Mouse (Mus musculus): Measurements from ENCODE around the gene Lzic.

Gene Lzic

DNA sequence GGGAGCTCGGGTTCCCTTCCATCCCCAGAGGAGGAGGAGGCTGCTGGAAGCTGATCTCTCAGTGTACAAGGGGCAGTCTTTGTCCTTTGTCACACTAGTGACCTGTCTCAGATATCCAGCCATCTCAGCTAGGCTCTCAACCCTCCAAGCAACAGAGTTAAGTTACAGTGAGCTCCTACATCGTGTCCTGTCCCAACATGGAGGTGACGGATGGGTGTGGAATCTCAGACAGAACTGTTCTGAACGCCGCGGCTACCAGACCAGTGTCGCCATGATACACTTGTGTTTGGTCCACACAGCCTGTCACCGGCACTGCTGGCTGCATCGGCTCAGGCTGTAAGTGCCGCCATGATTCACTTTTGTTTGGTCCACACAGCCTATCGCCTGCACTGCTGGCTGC is 8.0 kb upstream of the Lzic start, which contains the start of gene Tmem274:
Gene Tmem274, plus strand, starts transcription at position 301 of the 400 bp plus-strand sequence.
- no peak for DNase-seq (ENCODE audit: low spot score in 2 of 2)

DNA sequence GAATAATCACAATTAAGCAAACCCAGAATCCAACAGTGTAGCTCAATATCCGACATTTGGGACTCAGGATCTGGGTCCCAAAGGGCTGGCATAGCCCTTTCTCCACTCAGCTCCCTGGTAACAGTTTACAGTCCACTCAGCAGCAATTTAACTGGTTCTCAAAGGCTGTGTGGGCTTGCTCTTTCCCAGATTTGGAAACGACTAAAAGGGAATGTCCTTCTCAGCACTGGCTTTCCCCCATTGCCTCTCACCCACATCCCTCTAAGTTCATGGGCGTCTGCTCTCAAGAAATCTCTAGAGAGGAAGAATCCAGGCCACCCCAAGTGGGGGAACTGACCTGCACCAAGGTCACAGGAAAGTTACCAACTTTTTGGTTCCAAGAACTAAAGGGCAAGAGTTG is 463 bp upstream of the Lzic start:
- no peak for DNase-seq (ENCODE audit: low spot score in 2 of 2)

DNA sequence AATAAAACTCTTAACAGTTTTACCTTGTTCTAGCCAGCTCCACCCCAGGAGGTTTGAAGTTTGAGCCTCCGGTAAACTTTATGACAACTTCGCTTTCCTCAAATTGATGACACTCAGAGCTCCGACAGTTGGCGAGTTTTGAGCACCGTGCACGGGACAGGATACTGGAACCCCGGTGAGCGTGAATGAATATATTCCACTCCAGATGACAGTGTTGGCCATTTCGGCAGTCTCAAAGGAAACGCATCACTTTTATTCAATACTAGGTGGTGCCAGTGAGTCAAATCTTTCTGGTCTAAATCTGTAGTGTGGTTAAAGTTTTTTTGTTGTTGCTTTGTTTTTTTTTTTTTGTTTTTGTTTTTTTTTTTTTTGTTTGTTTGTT is 787 bp downstream of the Lzic start:
- peak in 1 of 2 experiments; percentile 33 for DNase-seq (ENCODE audit: low spot score in 2 of 2)

DNA sequence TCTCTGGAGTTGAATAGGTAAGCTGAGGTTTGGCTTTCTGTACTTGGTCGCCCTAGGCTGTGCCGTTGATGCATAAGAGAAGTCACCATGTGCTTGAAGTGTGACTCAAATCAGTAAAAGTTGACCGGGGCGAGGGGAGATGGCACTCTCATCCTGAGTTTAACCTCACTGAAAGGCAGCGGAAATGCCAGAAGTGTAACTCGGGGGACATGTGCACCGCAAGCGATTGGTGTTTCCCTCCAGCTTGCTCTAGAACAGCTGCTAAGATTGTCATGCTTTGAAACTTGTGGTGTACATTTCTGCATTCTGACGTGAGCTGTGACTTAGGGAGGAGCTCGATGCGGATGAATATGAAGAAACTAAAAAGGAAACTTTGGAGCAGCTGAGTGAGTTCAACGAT is 2.7 kb downstream of the Lzic start:
- no peak for DNase-seq (ENCODE audit: low spot score in 2 of 2)

DNA sequence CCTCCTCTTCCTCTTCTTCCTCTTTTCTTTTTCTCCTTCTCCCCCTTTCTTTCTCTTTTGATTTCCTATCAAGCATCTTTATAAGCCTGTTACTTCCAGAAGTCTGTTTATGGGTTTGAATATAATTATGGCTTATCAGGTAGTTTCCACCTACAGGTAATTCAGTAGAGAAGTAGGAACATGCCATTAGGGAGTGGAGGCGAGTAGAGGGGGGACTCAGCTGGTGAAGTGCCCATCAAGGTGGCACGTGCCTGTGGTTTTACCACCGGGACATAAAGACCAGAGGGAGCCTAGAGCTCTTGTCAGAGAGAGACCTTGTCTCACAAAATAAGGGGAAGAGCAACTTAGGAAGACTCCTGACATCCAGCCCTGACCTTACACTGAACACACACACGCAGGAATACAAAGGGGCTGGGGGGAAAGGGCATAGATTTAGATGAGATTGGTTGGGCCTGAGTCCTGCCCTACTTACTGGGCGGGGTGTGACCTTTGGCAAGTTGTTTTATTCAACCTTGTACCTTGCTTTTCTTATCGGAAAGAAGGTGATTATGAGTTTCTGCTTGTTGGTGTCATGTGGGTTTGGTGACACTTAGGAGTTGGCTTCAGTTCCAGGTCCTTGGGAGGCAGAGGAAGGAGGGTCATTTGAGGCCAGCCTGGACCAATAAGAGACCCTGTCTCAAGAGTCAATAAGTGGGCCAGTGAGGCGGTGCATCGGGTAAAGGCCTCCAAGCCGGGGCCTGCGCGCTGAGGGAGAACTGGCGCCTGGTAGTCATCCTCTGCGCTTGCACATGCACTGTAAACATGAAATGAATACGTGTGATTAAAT is 4.6 kb downstream of the Lzic start:
- no peak for DNase-seq (ENCODE audit: low spot score in 2 of 2)

DNA sequence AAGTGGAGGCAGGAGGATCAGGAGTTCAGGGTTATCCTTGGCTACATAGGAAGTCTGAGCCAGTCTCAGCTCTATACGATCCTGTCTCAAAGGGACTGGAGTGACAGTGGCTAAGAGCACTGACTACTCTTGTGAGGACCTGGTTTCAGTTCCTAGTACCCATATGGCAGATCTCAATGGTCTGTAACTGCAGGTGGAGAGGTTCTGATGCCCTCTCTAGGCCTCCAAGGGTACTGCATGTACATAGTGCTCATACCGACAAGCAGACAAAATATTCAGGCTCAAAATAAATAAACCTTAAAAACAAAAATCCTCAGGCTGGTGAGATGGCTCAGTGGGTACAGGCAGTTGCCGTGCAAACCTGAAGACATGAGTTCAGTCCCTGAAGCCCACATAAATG is 6.1 kb downstream of the Lzic start:
- no peak for DNase-seq (ENCODE audit: low spot score in 2 of 2)

DNA sequence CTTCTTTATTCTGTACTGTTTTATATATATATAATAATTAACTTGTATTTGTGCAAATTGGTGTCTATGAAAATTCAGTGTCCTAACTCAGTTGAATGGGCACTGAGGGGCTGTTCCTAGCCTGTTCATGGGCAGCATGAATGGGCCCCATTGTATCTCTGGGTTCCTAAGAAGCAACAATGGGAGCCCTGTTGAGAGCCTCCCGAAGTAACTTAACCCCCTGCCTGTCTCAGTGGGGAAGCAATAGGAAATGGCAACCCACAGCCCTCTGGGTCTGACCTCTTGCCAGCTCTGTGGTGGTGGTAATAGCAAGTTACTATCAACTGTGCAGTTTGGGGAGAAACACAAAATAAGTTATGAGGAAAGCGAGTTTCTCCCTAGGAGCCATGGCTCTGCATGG is 11.6 kb downstream of the Lzic start:
- DNase-seq (ENCODE audit: low spot score in 2 of 2), result no peak

DNA sequence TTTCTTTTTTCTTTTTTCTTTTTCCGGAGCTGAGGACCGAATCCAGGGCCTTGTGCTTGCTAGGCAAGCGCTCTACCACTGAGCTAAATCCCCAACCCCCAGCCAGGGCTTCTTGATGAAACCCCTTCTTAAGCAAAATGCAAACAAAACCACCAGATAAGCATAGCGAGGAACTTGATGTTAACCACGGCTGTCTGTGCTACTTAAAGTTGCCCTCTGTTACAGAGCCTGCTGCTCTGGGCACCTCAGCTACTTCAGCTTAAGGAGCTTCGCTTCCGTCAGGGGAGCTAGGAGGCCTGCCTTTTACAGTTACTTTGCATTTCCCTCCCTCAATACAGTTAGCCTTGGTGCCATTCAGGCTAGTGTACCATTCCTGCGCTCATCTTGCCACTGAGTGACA is 13.9 kb downstream of the Lzic start:
- no peak for DNase-seq (ENCODE audit: low spot score in 2 of 2)

DNA sequence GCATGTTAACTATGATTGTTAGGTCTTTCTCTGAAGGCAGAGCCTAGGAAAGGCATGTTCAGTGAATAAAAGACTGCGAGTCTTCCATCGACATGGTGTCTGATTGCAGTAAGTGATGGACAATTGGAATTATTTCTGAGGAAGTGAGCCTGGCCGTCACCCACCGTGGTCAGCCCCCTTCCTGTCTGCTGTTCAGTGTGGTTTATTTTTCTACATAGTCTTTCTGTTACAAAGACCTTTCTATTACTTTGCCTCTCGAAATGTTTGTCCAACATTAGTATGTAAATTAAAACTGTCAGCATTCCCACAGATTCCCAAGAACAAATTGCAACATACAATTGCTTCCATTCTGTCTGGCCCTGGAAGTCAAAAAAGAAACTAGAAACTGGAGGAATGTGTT is 14.8 kb downstream of the Lzic start:
- DNase-seq (ENCODE audit: low spot score in 2 of 2), result no peak

DNA sequence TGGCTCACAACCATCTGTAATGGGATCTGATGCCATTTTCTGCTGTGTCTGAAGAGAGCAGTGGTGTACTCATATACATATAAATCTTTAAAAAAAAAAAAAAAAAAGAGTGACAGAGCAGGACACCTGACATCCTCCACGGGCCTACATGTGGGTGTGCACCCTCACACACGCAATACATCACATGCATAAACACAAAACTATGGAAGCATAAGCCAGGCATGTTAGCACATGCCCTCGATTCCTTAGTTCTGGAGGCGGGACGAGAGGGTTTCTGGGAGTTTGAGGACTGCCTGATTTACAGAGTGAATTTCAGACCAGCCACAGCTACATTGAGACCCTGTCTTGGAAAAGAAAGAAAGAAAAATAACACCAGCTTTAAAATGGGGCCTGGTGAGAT is 19.3 kb downstream of the Lzic start:
- DNase-seq (ENCODE audit: low spot score in 2 of 2), result no peak

DNA sequence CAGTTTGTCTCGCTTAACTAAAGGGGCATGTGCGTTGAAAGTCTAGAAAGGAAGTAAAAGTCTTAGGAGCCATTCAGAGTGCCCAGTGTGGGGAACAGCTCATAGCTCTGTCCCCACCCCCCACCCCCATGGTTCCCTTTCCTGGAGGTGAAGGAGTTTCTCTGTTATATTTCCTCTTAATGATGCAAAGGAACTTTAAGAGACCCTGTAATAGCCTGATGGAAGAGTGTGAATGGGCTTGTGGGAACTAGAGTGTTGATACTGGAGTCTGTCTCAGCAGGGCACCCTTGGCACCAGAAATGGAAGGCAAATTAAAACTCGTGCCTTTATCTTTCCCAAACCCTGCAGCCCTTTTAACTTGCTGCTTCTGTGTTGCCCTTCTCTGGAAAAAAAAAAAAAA is 19.8 kb downstream of the Lzic start:
- no peak for DNase-seq (ENCODE audit: low spot score in 2 of 2)

DNA sequence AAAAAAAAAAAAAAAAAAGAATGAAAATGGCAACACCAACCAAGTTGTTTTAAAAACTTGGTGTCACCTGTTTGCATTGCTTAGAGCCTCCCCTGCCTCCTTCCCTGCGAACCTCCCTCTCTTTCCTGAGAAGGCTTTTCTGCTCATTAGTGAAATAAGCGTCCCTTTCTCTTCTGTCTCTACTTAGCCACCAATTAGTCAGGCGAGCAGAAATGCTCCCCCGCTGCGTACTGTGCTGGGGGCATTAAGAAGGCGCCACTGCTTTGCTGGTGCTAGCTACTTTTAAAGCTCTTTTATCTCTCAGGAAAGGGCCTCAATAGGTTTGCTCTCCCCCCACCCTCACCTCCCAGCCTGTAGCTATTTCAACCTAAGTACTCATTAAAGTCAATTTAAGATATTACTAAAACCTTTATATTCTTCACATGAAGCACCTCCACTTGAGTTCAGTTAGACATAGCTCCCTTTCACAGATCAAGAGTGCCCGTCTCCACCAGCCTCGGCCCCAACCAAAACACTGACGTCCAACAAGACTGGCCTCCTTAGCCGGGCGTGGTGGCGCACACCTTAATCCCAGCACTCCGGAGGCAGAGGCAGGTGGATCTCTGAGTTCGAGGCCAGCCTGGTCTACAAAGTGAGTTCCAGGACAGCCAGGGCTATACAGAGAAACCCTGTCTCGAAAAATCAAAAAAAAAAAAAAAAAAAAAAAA is 20.4 kb downstream of the Lzic start:
- no peak for DNase-seq (ENCODE audit: low spot score in 2 of 2)

DNA sequence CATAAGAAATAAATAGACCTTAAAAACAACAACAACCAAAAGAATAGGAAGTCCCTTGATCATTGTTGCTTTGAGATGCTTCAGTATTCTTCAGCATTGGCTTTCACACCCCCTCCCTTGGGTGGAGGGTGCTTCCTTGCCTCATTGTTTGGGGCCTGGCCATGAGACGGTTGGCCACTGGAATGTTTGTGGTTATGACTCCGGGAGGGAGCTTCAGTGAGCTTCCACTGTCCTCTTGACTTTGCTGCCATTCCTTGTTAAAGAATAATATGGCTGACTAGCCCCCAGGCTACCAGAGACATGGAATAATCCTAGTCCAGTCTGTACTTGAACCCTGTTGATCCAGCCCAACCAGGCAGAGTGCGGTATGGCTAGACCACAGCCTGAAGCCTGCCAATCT is 21.9 kb downstream of the Lzic start:
- DNase-seq (ENCODE audit: low spot score in 2 of 2), result no peak

DNA sequence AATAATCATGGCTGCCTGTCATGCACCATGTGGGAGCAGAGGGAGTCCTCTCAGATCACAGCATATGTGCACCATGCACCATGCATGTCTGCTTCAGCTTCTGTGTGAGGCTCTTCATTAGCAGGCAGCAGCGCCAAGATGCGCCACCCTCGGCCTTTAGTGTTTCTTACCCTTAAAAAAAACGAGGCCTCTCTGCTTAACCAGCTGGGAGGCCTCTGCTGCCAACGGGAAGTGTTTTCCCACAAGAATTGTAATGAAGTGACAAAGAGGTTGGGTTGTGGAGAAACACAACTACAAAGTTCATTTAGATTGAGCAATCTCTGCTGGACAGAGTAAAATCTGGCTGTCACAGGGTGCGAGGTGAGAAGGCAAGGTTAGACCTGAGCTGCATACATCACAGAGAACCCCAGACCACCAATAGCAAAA is 26.2 kb downstream of the Lzic start:
- no peak for DNase-seq (ENCODE audit: low spot score in 2 of 2)

DNA sequence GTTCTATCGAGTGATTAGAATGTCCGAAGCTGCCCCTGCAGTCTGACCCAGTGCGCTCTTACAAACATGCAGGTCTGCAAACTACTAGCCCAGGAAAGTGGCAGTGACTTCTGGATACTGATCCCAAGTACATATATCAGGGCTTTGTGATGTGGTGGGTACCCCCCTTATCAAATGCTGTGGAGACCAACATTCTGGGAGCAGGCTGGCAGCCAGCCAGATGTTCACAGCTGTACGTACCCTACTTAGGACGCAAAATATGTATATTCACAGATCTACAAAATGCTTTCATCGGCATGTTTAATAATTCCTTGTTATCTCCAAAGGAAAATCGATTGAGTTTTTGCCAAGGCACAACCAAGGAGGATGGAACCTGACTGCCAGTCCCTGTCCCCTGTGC is 27.0 kb downstream of the Lzic start:
- no peak for DNase-seq (ENCODE audit: low spot score in 2 of 2)

DNA sequence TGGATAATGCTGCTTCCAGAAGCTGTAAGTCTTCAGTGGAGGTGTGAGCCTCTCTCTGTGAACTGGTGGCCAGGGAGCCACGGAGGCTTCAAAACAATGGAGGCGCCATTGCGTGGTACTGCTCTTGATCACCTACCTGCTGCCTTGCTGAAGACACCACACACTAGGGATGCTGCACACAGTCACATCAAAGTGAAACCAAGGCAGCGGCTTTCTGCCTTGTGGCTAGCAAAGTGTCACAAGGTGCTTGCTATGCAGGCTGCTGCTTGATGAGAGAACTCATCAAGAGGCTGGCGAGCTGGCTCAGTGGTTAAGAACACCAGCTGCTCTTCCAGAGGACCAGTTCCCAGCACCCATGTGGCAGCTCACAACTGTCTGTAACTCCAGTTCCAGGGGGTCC is 30.7 kb downstream of the Lzic start:
- DNase-seq (ENCODE audit: low spot score in 2 of 2), result no peak

DNA sequence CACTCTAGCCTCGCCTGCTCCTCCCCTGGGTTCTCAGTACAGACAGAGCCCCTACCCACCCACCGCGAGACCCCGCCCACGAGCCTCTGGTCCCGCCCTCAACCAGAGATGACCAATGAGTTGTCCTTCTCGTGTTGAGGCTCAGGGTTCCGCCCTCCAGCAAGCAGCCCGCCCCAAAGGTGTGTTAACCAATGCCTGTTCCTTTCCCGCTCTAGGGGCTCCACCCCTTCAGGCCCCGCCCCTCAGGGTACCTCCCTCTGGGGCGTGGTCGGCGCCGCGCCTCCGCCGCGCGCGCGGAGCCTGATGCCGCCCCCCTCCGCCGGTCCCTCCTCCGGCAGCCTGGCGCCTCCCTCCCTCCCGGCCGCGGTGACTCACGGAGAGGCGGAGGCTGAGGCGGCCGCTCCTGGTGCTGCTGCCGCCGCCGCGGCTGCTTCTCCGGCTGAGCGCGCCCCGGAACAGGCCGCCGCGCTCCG is 32.9 kb downstream of the Lzic start, which contains the start of gene Ctnnbip1:
Gene Ctnnbip1, plus strand, starts transcription at position 369 of the 473 bp plus-strand sequence.
- peak; percentile 93 for DNase-seq (ENCODE audit: low spot score in 2 of 2)

DNA sequence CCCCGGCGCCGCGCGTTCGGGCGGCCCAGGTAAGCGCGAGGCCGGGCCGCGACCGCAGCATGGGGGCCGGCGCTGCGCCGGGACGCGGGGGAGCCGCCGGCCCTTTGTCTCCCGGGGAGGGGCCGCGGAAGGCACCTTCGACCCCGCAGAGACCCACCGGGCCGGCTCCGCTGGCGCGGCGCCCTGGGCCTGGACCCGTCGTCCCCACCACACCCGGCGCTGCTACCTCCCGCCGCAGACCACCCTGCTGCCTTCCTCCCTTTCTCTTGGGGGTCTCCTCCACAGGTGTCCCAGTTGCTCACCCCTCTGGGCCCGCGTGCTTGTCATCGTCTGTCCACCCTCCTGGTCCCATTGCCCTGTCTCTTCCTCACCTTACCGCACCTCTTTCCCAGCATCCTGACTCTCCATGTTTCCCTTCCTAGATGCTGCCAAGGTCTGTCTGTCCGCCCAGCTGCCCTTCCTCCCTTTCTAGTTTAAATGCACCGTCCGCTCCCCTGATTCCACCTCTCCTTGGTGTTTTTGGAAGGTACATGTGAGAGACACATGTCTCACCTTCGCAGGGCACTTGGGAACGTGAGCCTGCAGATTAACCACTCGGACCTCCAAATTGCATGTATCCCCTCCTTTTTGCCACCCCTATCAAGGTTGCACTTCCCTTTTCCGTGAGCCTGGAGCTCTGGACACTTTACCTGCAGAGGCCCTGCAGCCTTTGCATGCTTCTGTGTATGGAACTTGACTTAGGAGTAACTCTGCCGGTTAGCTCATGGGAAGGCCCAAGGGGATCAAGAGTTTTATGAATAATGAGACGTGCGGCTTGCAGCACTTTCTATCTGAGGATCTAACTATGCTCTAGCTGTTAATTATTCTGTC is 33.6 kb downstream of the Lzic start:
- DNase-seq (ENCODE audit: low spot score in 2 of 2), result peak; percentile 14 to 22

DNA sequence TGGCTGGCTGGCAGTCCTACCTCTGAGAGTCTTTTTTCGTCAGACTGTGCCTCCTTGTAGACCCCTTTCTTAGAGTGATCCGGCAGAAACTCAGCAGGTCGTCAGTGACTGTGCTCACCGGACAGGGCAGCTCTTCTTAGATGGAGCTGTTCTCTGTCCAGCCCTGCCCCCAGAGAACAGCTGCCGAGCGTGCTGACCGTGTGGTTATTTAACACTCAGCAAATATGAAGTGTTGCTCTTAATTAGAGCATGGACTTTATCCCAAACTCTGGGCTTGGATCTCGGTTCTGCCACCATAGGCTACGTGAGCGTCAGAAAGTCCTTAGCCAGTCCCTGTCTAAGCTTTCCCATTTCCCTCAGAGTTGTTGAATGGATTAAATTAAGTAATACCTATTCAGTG is 36.2 kb downstream of the Lzic start:
- DNase-seq (ENCODE audit: low spot score in 2 of 2), result no peak

DNA sequence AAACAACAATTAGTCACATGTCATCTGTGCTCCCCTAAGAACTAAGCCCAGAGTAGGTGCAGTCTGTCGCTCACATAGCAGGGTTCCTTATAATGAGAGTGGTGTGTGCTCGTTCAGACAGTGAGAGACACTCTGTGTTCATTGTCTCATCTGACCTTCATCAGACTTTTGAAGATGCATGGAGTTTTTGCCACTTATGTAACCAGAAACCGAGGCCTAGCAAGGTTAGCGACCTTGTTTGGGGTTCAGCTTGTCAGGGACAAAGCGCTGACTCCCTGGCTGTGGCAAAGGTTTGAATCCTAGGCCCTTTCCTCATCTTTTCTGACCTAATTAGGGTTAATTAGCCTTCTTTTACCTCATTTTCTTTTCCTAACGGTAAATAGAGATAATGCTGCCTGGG is 38.9 kb downstream of the Lzic start:
- no peak for DNase-seq (ENCODE audit: low spot score in 2 of 2)

DNA sequence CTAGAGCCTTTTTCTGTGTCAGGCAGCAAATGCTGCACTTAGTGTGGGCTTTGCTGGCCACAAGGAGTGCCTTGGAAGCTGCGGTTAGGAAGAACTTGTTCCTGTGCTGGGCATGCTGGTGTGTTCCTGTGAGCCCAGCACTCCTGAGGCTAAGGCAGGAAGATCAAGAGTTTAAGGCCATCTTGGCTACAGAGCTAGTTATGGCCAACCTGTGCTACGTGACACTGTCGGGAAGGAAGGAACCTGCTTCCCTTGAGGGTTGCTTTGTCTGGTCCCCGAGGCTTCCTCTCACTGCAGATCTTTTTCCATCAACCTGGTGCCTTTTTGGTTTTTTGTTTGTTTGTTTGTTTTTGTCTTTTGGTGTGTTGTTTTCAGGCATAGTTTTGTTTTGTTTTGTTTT is 40.1 kb downstream of the Lzic start:
- no peak for DNase-seq (ENCODE audit: low spot score in 2 of 2)

DNA sequence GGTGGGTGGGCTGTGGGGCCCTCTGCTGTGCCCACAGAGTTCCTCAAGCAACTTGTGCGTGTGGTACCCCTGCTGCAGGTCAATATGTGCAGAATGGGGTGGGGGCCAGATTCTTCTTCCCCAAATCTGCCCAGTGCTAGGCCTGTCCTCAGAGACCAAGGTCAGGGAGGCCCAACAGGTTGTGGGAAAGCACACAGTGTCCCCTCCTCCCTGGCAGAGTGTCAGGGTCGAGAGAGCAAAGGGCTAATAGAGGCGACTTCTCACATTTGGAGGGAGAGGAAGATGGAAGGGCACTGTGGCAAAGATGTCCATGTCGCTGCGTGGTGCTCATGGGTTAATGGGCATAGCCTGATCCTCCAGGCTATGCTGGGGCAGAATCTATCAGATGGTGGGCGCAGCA is 40.8 kb downstream of the Lzic start:
- no peak for DNase-seq (ENCODE audit: low spot score in 2 of 2)

Measured in thymus, postnatal 10 days (tissue).